Mouse (Mus musculus): ENCODE data around the gene Ccna2.
"Not testable (repeated sequence)": the region's sequence is repeated elsewhere in the genome, so short reads cannot be mapped to it uniquely, and the experiment has no call there.

Gene Ccna2

DNA sequence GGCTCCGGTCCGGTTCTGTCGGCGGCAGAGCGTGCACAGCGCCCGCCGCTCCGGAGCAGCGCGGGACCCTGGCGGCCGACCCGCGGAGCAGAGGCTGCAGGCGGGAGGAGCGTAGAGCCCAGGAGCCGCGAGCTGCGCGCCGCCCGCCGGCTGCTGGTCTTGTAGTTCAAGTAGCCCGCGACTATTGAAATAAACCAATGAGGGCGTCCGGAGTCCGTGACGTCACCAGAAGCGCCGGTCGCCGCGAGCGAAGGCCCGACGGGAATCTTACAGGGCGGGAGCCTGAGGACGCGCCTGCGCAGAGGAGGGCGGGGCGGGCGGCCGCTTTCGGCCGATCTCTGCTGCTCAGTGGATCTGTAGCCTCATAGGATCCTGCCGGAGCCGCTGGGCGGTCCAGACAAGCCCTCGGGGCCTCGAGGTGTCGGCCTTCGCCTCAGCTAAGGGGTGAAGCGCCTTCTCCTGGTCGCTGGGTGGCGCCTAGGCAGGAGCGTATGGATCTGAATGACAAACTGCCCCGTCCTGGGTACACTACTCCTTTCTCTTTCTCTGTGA lies at the start of gene Ccna2:
Gene Ccna2, minus strand, starts transcription at position 324 of the 552 bp plus-strand sequence.
- peak; percentile 99 for DNase-seq (ENCODE audit: low read depth, low spot score)

DNA sequence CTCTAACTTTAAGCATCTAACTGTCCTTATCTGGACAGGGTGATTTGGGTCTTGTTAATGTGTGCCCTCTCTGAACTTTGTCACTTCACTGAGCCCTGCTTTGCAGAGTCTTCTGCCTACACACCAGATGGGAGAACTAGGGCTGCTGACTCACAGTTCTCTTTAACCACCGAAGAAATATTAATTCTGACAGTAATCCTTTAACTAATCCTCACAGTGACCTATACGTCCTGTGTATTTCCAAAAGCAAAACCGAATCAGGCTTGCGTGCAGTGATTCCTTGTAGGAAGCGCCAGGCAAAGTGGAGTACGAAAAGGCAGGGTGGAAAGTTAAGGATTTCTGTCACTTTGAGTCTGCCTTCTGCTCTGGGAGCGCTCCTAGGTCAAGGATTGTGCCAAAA lies 46.2 kb upstream of the Ccna2 start:
- no peak for DNase-seq (ENCODE audit: low read depth, low spot score)

DNA sequence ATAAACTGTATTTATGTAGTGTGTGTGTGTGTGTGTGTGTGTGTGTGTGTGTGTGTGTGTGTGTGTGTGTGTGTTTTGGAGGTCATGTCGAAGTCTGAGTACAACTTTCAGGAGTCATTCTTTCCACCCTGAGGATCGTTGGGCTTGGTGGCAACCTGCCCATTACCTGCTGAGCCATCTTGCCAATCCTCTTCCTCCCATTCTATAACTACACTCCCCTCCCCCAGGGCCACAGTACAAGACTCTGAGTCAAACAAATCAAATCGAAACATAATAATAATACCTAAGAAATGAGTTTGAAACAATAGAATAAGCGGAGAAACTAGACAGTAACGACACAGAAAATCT lies 41.9 kb upstream of the Ccna2 start:
- DNase-seq (ENCODE audit: low read depth, low spot score): no peak

DNA sequence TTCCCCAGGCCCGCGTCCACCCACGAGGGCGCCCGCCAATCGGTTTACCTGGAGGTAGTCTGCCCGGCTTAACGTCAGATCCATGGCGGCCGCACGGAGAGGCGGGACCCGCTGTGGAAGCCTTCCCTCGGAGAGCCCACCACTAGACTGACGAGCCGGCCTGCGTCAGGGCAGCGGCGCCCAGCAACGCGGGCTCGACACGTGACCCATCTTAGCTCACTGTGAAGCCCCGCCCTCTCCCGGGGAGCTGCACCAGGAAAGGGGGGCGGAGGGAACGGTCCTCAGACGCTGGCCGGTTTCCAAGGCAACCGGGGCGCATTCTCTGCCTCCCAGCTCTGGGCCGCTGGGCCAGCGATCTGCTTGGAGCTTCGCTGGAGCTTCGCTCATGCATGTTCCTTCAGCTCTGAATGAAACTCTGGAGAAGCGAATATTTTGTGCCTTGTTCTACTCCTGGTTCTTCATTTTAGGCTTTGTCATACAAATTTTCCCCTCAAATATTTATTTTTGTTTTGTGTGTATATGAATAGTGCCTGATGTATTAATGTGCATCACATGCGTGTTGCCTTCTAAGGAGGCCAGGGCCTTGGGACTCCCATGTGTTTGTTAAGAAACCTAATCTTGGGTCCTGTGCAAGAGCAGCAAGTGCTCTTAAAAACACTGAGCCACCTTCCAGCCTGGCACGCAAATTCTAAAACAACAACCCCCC lies 41.4 kb upstream of the Ccna2 start, which contains the start of gene Bbs7:
Gene Bbs7, minus strand, starts transcription at position 276 of the 706 bp plus-strand sequence.
- DNase-seq (ENCODE audit: low read depth, low spot score): peak; percentile 94

DNA sequence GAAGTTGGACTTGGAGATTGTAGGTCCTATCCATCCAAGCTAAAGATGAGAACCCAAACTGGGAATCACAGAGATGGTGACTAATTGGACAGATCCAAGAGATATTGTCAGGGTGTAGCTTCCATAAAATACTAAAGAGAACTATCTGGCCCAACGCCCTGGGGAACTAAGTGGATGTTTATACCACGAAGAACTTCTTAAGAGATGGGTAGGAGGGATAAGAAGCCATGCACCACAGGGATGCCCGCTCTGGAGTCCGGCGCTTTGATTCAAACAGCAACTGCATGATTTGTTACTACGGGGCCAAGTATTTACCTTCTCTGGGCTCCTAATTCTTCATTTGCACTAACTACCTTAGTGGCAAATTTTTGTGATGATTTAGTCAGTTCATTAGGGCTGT lies 40.7 kb upstream of the Ccna2 start:
- no peak for DNase-seq (ENCODE audit: low read depth, low spot score)

DNA sequence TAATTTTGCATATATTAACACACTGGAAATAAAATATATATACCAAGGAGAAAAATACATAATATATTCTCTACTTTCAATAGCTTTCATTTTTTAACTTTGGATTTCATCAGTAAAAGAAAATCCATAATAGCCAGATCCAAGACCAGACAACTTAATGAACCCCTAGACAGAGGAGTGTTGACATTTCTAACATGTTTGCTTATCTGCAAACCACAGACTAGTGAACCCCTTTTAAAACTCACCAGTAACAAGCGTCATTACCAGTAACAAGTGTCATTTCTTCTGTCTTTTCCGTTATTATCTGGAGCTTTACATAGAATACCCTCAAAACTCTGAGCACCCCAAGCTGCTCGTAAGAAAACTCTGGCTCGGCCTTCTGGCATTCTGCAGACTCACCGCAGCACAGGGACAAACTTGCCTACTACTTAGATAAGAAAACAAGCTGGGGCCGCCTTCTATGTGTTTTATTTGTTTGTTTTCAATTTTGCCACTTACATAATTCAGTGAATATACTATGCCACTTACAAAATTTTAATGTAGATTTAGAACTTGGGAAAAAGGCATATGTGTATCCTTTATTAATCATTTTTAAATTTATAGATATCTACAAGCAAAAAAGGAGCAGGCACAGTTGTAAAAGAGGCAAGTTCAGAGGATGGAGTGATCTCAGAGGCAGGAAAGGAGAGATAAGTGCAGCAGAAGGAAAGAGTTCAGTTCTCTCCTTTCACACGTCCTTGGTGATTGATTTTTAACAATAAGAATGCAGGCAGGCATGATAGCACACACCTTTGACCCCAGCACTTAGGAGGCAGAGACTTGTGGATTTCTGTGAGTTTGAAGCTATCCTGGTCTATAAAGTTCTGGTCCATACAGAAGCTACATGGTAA lies 34.2 kb upstream of the Ccna2 start:
- DNase-seq (ENCODE audit: low read depth, low spot score): no peak

DNA sequence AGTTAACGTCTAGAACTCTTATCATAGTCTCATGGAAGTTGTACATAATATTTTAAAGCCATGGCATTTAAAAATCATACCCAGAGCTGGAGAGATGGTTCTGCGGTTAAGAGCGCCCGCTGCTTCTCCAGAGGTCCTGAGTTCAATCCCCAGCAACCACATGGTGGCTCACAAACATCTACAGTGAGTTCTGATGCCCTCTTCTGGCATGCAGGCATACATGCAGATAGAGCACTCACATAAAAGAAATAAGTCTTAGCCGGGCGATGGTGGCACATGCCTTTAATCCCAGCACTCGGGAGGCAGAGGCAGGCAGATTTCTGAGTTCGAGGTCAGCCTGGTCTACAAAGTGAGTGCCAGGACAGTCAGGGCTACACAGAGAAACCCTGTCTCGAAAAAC lies 27.8 kb upstream of the Ccna2 start:
- not testable (repeated sequence) for DNase-seq (ENCODE audit: low read depth, low spot score)

DNA sequence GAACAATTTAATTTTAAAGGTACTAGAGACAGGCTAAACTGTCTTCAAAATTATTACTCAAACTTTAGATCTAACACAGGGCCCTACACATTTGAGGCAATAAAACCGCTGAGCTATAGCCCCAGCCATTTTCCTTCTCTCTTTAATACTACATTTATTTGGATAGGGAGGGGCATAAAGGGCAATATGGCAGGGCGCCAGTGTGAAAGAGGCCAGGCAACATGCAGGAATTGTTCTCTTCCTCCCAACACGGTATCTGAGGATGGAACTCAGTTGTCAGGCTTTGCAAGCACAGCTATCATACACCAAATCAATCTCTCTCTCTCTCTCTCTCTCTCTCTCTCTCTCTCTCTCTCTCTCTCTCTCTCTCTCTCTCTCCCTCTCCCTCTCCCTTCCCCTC lies 26.9 kb upstream of the Ccna2 start:
- DNase-seq (ENCODE audit: low read depth, low spot score): no peak

DNA sequence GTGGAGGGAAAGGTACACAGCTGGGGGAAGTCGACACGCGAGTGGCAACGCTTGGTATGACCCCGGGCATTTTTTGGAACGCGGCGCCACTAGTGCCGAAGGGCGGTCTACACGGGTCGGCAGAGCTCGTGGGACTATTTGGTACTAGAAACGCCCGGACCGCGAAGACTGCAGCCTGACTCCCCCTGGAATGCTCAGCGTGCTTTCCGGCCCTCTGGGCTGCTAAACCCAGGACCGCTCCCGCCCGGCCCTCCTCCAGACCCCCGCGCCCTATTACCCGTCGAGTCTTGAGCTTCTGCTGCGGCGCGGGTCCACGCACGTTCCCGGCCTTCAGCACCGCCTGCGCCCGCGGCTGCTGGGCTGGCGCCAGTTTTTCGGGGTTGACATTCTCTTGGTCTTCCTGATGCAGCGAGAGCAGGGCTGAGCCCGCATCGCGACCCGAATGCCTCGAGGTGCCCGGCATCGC lies 556 bp downstream of the Ccna2 start:
- no peak for DNase-seq (ENCODE audit: low read depth, low spot score)

DNA sequence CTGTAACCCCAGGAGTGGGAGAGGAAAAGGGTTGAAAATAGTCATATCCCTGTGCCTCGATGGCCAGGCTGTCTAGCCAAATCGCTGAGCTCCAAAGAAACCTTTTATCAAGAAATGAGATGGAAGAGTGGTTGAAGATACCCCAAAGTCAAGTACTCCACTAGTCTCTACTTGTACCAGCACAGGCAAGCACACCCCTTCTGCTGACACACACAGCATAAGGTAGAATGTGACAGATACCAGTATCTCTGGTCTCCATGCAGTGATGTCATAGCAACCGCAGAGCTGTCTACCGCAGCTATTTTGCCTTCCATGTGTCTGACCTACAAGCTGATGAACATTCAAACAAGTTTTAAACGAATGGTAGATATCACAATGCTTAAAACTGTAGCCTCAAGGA lies 2.1 kb downstream of the Ccna2 start:
- no peak for DNase-seq (ENCODE audit: low read depth, low spot score)

DNA sequence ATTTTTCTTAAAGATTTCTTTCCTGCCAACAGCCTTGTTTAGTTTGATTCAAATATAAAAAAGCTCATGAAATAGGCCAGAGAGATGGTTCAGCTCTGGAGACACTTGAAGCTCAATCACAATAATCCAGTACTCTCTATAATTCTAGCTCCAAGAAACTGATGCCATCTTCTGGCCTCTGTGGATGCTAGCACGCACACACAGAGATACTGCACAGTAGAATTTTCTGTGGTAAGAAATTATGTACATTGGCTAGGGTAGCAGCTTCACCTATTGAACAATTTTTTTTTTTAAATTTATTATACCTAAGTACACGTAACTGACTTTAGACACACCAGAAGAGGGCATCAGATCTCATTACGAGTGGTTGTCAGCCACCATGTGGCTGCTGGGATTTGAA lies 8.3 kb downstream of the Ccna2 start:
- no peak for DNase-seq (ENCODE audit: low read depth, low spot score)

DNA sequence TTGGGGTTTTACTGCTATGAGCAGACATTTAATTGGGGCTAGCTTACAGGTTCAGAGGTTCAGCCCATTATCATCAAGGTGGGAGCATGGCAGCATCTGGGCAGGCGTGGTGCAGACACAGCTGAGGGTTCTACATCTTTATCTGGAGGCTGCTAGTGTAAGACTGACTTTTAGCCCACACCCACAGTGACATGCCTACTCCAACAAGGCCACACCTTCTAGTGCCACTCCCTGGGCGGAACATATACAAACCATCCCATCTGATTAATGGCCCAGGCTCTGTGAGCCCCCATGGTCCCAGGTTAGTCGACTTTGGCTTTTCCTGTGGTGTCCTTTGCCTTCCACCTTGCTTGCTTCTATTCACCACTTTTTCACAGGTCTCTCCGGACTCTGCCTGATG lies 12.3 kb downstream of the Ccna2 start:
- no peak for DNase-seq (ENCODE audit: low read depth, low spot score)

DNA sequence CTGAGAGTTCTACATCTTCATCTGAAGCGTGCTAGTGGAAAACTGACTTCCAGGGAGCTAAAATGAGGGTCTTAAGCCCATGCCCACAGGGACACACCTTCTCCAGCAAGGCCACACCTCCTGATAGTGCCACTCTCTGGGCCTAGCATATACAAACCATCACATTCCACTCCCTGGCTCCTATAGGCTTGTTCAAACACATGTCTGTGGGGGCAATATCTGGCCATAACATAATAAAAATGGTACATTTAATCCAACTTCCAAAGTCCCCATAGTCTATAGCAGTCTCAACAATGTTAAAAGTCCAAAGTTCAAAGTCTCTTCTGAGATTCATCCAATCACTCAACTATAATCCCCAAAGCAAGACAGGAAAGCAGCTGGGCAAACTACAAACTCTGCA lies 14.3 kb downstream of the Ccna2 start:
- no peak for DNase-seq (ENCODE audit: low read depth, low spot score)

DNA sequence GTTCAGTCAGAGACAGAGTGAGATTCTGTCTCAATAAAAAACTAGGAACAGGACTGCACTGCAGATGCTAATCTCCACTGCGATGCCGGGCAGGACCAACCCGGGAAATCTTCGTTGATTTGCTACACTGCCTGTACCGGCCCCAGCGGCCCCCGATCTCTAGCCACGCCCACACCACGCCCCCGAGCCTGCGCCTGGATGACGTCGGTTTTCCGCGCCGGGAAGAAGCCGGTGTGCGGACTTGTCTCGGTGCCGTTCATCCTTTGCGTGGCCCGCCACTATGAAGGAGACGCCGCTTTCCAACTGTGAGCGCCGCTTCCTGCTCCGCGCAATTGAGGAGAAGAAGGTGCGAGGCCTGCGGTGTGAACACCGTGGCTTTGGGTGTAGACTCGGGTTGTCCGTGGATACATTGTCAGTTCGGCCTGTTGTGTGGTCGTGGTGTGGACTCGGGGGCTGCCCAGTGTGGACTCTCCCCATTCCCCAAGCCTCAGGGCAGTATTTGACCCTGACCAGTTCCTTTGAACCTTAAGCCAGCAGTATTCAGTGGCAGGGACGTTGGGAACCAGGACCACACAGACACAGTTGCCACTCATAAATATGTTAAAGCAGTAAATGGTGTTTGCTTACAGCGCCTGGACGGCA lies 19.4 kb downstream of the Ccna2 start, which contains the start of gene Exosc9:
Gene Exosc9, plus strand, starts transcription at position 201 of the 642 bp plus-strand sequence.
- peak; percentile 83 for DNase-seq (ENCODE audit: low read depth, low spot score)

DNA sequence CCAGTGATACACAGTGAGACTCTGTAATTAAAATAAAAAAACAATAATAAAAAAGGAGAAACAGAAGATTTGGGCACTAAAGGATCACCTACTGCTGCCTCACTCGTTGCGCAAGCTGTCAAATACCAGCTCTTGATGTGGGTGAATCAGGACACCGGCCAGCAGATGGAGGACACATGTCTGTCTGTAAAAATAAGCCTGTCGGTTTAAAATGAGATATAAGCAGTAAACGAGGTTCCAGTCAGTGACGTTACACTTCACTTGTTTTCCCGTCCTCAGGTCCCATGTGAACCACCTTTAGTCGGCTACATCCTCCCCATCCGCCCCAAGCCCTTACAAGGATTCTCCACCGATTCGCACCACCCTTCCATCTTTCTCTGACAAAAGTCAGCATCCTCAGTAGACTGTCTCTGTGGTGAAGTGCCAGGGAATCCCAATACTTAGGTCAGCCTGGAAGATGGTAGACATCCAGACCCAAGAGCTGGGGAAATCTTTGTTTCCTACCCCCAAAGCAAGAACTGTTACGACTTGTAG lies 20.0 kb downstream of the Ccna2 start:
- no peak for DNase-seq (ENCODE audit: low read depth, low spot score)

DNA sequence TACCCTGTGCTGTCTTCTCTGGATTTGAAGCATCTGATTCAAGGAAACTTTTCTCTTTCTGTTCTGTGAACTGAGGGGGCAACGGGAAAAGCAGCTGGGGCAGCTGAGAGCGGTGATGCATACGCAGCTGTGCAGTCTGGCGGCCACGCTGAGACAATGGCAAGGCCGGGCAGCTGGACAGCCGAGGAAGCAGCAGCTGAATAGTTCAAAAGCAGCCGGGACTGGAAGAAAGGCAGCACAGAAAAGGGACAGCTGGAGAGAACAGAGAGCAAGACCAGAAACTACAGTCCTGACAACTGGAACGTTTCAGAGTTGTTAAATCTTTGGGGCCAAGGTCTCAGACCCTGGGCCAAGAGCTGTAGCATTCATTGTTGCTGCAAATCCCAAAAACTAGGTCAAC lies 20.6 kb downstream of the Ccna2 start:
- DNase-seq (ENCODE audit: low read depth, low spot score): no peak

DNA sequence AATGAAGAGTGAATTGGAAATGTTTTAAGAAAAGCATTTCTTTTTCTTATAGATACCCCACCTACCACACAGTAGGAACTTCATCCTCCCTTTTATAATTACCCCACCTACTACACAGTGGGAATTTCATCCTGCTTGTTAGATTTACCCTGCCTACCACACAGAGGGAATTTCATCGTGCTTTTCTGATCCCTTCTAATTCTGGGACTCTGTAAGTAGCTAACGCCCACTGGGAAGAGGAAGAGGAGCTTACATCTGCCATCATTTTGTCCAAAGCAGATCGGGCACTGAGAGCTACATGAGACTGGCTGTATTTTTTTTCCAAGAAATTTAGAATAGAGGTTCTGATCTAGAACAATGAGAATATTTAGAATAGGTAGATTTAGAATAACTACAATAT lies 27.0 kb downstream of the Ccna2 start:
- no peak for DNase-seq (ENCODE audit: low read depth, low spot score)

DNA sequence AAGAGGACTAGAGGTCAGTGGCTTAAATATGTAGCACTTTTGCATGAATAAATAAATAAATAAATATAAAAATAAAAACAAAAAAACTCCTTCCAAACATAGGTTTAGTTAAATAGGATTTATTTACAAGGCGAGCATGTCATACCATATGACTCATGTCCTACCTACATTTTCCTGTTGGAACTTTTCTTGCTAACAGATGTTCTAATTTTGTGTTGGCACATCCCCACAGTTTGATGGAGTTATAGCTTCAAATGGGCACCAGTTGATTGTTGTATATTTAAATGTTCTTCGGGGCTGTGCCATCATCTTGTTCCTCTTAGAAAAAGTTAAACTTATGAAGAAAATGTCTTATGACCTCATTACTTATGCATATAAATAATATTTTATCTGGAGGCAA lies 30.6 kb downstream of the Ccna2 start:
- no peak for DNase-seq (ENCODE audit: low read depth, low spot score)

DNA sequence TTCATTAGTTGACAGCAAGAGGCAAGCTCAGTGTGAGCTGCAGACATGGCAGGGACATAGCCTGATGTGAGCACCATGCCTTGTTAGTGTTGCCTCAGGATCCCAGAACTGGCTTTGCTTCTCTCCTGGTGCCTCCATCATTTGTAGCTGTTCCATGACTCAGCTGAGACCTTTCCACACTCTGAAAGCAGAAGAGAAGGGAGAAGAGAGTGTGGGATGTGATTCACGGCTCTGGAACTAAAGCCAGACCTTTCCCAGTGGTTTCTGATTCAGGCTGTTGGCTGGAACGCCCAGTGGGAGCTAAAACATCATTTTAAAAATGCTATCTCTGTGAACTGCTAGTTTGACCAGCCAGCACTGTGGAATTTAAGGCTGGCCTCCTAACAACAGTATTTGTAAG lies 31.2 kb downstream of the Ccna2 start:
- no peak for DNase-seq (ENCODE audit: low read depth, low spot score)

DNA sequence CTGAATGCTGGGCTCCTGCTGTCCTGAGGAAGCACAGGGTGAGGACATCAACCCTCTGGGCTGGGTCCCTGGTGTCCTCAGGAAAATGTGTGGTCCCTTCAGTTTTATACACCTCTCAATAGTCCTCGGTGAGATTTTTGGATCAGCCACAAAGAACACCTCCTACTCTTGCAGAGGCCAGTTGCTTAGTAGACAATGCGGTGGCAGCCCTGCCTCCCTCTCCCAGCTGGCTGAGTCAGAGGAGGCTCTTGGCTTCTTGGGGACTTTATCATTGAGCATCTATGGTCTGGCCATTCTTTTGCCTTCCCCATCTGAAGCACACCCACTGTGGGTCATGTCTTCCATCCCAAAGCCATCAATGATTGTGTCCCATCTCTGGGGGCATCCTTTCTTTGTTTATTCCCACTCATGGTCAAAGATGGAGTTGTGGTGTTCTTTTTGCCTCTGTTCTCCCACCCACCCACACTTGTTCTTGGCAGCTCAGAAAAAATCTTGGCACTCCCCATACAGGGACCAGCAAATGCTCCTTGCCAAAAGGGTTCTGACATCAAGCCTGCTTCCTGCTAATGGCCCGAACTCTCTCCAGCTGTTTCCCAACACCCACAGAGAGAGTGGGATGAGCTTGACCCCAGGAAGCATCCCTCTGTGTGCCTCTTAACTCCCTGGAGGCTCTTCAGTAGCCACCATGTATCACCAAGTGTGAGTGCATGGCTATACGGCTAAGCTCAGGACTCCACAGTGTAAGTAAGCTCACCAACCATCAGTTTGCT lies 34.1 kb downstream of the Ccna2 start:
- no peak for DNase-seq (ENCODE audit: low read depth, low spot score)

DNA sequence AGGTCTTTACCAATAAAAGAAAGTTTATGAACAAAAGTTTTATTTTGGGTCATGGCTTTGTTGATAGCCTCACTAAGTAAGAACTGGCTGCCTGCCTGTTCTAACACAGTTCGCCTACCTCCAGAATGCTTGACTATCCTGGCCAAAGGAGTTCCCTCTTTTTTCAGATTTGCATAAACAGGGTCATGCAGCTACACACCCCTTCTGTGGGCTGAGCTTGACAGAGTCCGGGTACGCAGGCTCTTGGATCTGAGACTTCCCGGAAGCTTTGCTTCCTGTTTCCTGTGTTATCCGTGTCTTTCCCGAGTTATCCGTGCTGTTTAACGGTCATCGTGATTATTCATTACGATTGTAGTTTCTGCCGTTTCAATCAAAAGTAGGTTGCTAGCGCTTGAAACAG lies 35.9 kb downstream of the Ccna2 start:
- no peak for DNase-seq (ENCODE audit: low read depth, low spot score)

Measured in embryo, embryonic 11.5 days (tissue).